Mouse (Mus musculus): Measurements from ENCODE around the gene Cs.
"Not testable (repeated sequence)": the region's sequence is repeated elsewhere in the genome, so short reads cannot be mapped to it uniquely, and the experiment has no call there.

The Cs gene

GRCm38 (mm10) chr10:128337306-128338181 lies at the start of gene Cs:
TSS of gene Cs (plus strand) at chr10:128337734.
- DNase-seq, result peak; percentile 99

DNA sequence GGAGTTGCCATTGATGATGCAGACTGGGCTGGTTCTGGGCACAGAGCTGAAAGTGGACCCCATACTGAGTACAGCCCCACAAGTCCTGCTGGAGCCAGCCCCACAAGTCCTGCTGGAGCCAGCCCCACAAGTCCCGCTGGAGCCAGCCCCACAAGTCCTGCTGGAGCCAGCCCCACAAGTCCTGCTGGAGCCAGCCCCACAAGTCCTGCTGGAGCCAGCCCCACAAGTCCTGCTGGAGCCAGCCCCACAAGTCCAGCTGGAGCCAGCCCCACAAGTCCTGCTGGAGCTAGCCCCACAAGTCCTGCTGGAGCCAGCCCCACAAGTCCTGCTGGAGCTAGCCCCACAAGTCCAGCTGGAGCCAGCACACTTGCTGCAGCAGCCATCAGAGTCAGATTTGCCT lies 46.9 kb upstream of the Cs start:
- DNase-seq, result not testable (repeated sequence)

GRCm38 (mm10) chr10:128296370-128297090 lies 41.0 kb upstream of the Cs start:
- DNase-seq, result no peak

- no peak for DNase-seq
Measured at GRCm38 (mm10) chr10:128297221-128297620, 40.3 kb upstream of the Cs start.

- peak; percentile 53 for DNase-seq
Measured at GRCm38 (mm10) chr10:128297622-128298021, 39.9 kb upstream of the Cs start.

- DNase-seq, result no peak
Measured at GRCm38 (mm10) chr10:128298243-128298642, 39.3 kb upstream of the Cs start.

- no peak for DNase-seq
Measured at GRCm38 (mm10) chr10:128298702-128299171, 38.8 kb upstream of the Cs start, which contains the start of gene Il23a. TSS of gene Il23a (minus strand) at chr10:128298752.

GRCm38 (mm10) chr10:128302357-128302756 lies 35.2 kb upstream of the Cs start:
- no peak for DNase-seq

DNA sequence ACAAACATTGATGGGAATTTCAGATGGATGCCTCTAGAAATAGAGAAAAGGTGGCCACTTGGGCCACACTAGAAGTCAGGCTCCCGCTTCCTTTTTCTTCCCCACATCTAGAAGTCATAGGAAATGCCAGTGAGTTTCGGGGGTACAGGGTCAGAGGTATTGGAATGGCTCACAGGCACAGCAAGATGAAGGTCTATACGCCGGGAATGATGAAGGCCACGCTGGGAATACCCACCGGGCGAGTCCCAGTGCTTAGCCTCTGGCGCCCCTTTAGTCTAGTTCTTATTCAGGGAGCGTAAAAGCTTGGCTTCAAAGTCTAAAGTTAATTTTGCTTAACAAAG lies 34.8 kb upstream of the Cs start:
- DNase-seq, result no peak

GRCm38 (mm10) chr10:128303126-128304021 lies 34.2 kb upstream of the Cs start, which contains the start of gene Pan2:
TSS of gene Pan2 (plus strand) at chr10:128303335.
- DNase-seq, result peak; percentile 99

GRCm38 (mm10) chr10:128309654-128310053 lies 27.9 kb upstream of the Cs start:
- no peak for DNase-seq

DNA sequence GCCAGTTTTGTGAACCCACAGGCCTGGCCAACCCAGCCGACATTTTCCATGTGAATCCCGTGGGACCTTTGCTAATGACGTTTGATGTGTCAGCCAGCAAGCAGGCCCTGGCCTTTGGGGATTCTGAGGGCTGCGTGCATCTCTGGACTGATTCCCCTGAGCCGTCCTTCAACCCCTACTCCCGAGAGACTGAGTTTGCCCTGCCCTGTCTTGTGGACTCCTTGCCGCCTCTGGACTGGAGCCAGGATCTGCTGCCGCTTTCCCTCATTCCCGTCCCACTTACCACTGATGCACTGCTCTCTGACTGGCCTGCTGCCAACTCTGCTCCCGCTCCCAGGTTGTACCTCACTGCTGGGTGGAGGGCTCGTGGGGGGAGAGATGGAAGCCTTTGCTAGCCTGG lies 27.4 kb upstream of the Cs start:
- DNase-seq, result peak; percentile 84

GRCm38 (mm10) chr10:128310902-128311301 lies 26.6 kb upstream of the Cs start:
- DNase-seq, result no peak

DNA sequence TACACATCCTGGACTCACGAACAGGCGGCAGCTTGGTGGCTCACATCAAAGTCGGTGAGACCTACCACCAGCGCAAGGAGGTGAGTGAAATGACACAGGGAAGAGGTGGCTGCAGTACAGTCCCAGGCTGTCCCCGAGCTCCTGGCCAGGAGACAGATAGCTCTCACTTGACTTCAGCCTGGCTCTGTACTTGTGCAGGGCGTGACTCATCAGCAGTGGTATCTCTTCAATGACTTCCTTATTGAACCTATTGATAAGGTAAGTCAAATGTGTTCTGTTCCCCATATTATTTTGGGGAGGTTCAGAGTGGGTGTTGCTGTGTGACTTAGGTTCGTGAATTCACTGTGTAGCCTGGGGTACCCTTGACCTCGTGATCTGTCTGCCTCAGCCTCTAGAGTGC lies 22.0 kb upstream of the Cs start:
- no peak for DNase-seq

GRCm38 (mm10) chr10:128321641-128322040 lies 15.9 kb upstream of the Cs start:
- DNase-seq, result no peak

GRCm38 (mm10) chr10:128322141-128323108 lies 15.1 kb upstream of the Cs start, which contains the start of gene Cnpy2:
TSS of gene Cnpy2 (plus strand) at chr10:128322459.
- peak; percentile 91 for DNase-seq

DNA sequence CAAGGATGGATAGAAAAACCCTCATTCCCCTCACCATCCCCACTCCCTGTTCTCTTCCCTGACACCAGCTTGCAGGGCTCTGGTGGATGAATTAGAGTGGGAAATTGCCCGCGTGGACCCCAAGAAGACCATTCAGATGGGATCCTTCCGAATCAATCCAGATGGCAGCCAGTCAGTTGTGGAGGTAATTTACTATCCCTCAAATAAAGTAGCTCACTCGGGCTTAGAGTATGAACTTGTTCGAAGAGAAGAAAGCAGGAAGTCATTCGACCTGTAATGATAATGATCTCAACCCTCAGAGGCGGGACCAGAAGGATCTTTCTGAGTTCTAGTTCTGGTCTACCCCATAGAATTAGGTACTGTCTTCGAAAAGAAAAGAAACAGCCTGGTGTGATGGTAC lies 14.0 kb upstream of the Cs start:
- DNase-seq, result no peak

DNA sequence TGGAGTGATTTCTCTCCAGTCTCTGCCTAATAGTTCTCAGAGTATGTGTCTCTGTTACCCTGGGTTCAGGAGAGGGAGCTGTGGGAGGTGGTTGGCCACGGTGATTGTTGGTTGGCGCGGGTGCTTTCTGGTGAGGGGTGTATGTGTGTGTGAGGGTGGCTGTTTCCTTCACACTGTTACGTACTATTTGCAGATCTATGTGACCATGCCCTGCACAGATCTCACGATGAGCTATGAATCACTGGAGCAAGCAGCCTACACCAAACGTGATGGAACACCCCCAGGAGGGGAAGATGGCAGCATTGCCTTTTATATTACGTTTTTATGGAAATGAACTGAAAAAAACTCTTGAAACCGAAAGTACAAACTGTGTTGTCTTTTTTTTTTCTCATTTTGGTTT lies 10.7 kb upstream of the Cs start:
- DNase-seq, result no peak

DNA sequence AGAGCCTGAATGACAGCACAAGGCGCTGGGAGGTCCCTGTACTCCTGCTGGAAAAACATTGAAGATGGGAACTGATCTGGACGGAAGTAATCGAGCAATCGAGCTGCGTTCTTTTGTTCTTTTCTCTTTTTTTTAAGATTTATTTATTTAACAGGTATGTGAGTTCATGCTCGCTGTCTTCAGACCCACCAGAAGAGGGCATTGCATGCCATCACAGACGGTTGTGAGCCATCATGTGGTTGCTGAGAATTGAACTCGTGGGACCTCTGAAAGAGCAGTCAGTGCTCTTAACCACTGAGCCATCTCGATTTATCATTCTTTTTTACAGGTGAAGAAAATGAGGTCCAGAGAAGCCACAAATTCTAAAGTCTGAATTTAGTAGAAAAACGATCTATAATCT lies 9.9 kb upstream of the Cs start:
- DNase-seq, result no peak

- not testable (repeated sequence) for DNase-seq
Measured at GRCm38 (mm10) chr10:128332358-128333249, 4.9 kb upstream of the Cs start.

Data from kidney, postnatal 10 days (tissue).